Mouse (Mus musculus): Measurements from ENCODE around the gene Zfc3h1. TPM values are rescaled to one million over a fixed set of nuclear protein-coding genes. Genes with fewer than 3 reads are reported as not detected.

The Zfc3h1 gene
- polyA plus RNA-seq, 1 experiment: 2.9 TPM

DNA sequence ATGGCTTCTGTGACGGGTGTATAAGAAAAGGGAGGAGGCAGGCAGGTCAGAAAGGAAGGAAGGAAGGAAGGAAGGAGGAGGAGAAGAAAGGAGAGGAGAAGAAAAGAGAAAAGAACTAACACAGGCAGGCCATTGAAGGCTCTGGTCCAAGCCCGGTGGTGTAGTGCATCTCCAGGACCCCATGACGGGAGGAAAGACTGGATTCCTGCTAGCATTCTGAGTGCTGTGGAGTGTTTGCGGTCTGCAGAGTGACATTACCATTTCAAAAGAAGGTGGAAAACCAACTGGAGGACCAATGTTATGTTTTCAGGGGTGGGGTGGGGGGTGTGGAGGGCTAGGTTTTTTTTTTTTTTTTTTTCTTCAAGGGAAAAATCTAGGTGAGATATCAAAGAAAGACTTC is 37.2 kb downstream of the Zfc3h1 start:
- H3K4me3 ChIP-seq (replicated peaks): no peak overlapping the region
- H3K9me3 ChIP-seq: no peaks in the 10 kb centered on the region
- peaks cover 99% of the 10 kb centered on the region for H3K36me3 ChIP-seq (replicated peaks; ENCODE audit: low read length)
- TF ChIP-seq GATA1 (IDR thresholded peaks at IDR 0.05; ENCODE audit: borderline replicate concordance, low read length): no peak
- no peak for TF ChIP-seq FLI1 (IDR thresholded peaks at IDR 0.05; ENCODE audit: low read length)
- H3K4me1 ChIP-seq: no peaks in the 10 kb centered on the region
- no peaks in the 10 kb centered on the region for H3K27me3 ChIP-seq (replicated peaks)

DNA sequence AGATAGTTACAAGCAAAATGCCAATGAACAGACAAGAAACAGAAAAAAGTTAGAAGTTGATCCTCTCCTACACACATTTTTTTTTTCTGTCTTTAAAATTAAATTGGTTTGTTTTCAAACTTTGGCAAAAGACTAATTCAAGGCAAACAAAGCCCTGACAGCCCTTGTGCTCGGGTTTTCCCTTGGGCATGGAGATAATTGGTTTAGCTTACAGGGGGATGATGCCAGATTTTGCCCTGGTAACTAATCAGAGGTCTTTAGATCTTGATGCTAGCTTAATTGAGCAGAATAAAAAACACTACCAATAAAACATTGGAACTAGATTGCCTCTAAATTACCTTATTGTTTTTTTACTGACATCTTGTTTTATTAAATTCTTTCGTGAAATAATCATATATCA is 40.6 kb downstream of the Zfc3h1 start:
- Histone ChIP-seq H3K4me3 (replicated peaks) (no peak overlapping the region), H3K4me1 (no peaks in the 10 kb centered on the region), H3K27me3 (replicated peaks) (no peaks in the 10 kb centered on the region), H3K9me3 (no peaks in the 10 kb centered on the region), H3K36me3 (replicated peaks; ENCODE audit: low read length) (peaks cover 98% of the 10 kb centered on the region)
- TF ChIP-seq FLI1 (IDR thresholded peaks at IDR 0.05; ENCODE audit: low read length): no peak
- no peak for TF ChIP-seq GATA1 (IDR thresholded peaks at IDR 0.05; ENCODE audit: borderline replicate concordance, low read length)

DNA sequence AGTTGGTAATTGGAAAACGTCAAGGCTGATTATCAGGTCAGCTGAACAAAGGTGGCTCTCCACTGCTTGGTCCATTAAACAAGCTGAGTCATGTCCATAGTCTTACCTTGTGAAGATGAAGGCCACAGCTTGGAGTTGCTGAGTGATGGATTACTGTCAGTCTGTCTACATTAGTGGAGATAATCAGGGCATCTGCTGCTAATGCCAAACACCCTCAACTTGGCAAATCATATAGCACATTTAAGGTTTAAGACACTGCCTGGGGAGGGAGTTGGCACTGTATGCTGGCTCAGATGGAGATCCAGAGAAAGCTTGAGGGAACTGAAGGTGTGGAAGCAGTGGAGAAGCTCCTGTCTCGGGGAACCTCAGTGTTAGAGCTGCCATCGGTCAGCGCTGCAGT is 52.5 kb downstream of the Zfc3h1 start:
- TF ChIP-seq GATA1 (IDR thresholded peaks at IDR 0.05; ENCODE audit: borderline replicate concordance, low read length) (no peak), FLI1 (IDR thresholded peaks at IDR 0.05; ENCODE audit: low read length) (no peak)
- H3K9me3 ChIP-seq: no peaks in the 10 kb centered on the region
- H3K4me3 ChIP-seq (replicated peaks): no peak overlapping the region
- H3K36me3 ChIP-seq (replicated peaks; ENCODE audit: low read length): peaks cover 43% of the 10 kb centered on the region
- no peaks in the 10 kb centered on the region for H3K4me1 ChIP-seq
- H3K27me3 ChIP-seq (replicated peaks): no peaks in the 10 kb centered on the region

DNA sequence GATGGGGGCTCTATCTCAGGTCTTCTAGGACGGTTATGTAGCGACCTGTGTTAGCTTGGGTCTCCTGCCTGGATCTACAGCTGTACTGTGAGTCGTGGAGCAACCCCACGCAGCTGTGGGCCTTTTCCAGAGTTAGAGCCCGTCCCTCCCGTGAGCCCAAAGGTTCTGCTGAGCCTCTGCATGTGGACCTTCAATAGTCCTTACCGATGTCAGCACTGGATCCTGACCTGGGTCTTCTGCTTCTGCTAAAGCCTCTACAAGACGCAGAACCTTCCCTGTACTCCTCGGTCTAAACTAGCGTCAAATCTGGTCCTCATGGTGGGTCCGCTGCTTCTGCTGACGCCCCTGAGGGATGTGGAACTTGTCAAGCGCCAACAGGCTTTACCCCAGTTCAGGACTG is 63.9 kb downstream of the Zfc3h1 start:
- TF ChIP-seq FLI1 (IDR thresholded peaks at IDR 0.05; ENCODE audit: low read length) (no peak), GATA1 (IDR thresholded peaks at IDR 0.05; ENCODE audit: borderline replicate concordance, low read length) (no peak)
- Histone ChIP-seq H3K36me3 (replicated peaks; ENCODE audit: low read length) (no peaks in the 10 kb centered on the region), H3K4me1 (no peaks in the 10 kb centered on the region; the same call in 1 of the 2 replicates), H3K9me3 (peaks cover 24% of the 10 kb centered on the region), H3K27me3 (replicated peaks) (peaks cover 2% of the 10 kb centered on the region), H3K4me3 (replicated peaks) (no peak overlapping the region)

DNA sequence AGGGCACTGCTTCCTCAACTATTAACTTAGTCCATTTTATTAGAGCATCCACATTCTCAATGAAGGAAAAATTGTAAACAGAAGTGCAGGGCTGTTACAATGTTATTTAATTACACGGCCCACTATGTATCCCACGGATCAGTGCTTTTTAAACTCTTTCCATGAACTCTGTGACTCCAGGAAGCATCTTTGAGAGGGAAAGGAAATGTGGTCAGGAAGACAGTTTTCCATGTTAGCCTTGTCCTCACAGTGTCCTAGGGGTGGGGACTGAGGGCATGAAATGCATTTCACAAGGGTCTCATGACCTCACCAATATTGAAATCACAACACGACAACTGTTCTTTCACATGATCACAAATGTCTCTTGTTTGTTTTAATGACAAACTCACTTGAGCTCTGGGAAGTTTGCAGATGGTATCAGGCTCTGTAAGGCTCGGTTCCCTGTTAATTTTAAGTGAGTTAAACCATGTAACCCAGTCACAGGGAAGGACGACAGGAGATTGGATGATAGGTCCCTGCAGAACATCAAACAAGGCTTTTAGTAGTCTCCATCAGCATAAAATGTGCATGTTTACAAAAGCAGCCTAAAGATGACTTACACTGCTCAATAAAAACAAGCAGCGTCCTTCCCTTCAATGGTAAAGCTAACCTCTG is 72.7 kb downstream of the Zfc3h1 start:
- Histone ChIP-seq H3K27me3 (replicated peaks) (no peaks in the 10 kb centered on the region), H3K4me1 (peaks cover 6% of the 10 kb centered on the region), H3K9me3 (peaks cover 8% of the 10 kb centered on the region), H3K36me3 (replicated peaks; ENCODE audit: low read length) (no peaks in the 10 kb centered on the region), H3K4me3 (replicated peaks) (no peak overlapping the region)
- TF ChIP-seq GATA1 (IDR thresholded peaks at IDR 0.05; ENCODE audit: borderline replicate concordance, low read length): no peak

DNA sequence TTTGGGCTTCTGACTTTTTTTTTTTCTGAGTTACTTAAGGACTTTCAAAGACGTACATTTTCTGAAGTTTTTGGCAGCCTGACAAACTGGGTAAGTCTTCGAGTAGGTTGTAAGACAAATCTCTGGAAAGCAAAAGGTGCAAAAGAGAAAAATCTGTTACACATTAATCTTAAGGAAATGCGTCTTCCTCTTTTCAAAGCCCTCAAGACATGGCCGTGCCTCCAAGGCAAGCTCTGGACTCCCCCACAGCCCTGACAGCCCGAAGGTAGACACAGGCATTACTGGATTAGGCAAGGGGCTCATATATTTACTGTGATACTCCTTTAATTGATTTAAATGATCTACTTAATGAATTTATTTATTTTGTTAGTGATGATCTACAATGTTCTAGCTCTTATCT is 77.9 kb downstream of the Zfc3h1 start:
- H3K9me3 ChIP-seq: 0 out of 2 replicates have a peak, but pooled peaks cover 3% of the 10 kb centered on the region
- H3K4me3 ChIP-seq (replicated peaks): no peak overlapping the region
- peaks cover 1% of the 10 kb centered on the region for H3K27me3 ChIP-seq (replicated peaks)
- no peaks in the 10 kb centered on the region for H3K36me3 ChIP-seq (replicated peaks; ENCODE audit: low read length)
- no peaks in the 10 kb centered on the region for H3K4me1 ChIP-seq
- TF ChIP-seq FLI1 (IDR thresholded peaks at IDR 0.05; ENCODE audit: low read length) (no peak), GATA1 (IDR thresholded peaks at IDR 0.05; ENCODE audit: borderline replicate concordance, low read length) (no peak)

DNA sequence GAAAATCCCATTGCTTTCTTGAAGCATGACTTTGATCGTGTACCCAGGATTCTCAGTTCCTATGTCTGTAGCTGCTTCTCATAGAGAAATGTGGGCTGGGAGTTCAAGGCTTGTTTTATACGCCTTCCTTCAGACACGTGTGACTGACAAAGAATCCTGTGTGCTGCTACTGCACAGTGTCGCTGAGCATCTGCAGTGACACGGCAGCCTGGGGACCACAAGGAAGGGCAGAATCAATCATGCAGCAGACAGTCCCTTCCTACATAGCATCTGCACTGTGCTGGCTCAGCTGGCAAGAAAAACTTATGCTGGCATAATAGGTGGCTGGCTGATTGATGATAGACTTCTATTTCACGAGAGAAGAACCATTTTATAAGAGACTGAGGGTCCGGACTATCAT is 80.3 kb downstream of the Zfc3h1 start:
- no peak for TF ChIP-seq FLI1 (IDR thresholded peaks at IDR 0.05; ENCODE audit: low read length)
- no peak for TF ChIP-seq GATA1 (IDR thresholded peaks at IDR 0.05; ENCODE audit: borderline replicate concordance, low read length)
- no peak overlapping the region for H3K4me3 ChIP-seq (replicated peaks)
- H3K36me3 ChIP-seq (replicated peaks; ENCODE audit: low read length): no peaks in the 10 kb centered on the region
- peaks cover 7% of the 10 kb centered on the region for H3K27me3 ChIP-seq (replicated peaks)
- no peaks in the 10 kb centered on the region for H3K4me1 ChIP-seq
- peaks cover 11% of the 10 kb centered on the region; the same call in 1 of the 2 replicates for H3K9me3 ChIP-seq

DNA sequence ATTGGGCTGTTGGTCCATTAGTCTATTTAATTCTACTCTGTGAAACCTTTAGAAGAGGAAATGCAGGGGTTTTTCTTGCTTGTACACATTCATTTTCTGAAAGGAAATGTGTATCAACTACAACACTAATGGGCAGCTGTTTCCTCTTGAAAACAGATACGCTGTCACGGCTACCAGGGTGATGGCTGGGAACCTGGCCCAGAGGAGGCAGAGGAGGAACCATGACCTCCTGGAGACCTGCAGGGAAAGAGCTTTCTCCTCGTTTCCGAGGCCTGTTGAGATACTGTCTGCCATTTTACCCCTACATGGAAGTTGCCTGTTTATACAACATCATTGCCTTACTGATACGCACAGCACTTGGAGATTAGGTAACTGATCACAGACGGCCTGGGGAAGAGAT is 81.0 kb downstream of the Zfc3h1 start:
- Histone ChIP-seq H3K36me3 (replicated peaks; ENCODE audit: low read length) (no peaks in the 10 kb centered on the region), H3K4me3 (replicated peaks) (no peak overlapping the region), H3K4me1 (no peaks in the 10 kb centered on the region), H3K27me3 (replicated peaks) (peaks cover 8% of the 10 kb centered on the region), H3K9me3 (peaks cover 11% of the 10 kb centered on the region; the same call in 1 of the 2 replicates)
- TF ChIP-seq GATA1 (IDR thresholded peaks at IDR 0.05; ENCODE audit: borderline replicate concordance, low read length) (no peak), FLI1 (IDR thresholded peaks at IDR 0.05; ENCODE audit: low read length) (no peak)

DNA sequence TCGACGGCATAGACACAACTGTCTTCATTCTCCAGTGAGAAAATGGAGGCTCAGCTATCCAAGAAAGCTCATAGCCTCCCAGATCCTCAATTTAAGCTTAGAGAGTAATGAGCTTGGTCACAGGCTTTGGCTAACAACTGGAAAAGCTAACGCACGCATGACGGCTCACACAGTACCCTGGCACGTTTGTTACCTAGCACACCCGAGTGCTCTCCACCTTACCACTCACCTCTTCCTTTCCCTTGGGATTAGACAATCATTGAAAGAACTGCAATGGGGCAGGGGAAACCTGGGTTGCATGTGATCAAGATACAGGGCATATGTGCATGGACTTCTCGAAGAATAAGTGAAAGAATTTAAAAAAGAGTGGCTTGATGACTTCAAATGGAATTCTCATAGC is 83.2 kb downstream of the Zfc3h1 start:
- no peaks in the 10 kb centered on the region for H3K4me1 ChIP-seq
- TF ChIP-seq GATA1 (IDR thresholded peaks at IDR 0.05; ENCODE audit: borderline replicate concordance, low read length) (no peak), FLI1 (IDR thresholded peaks at IDR 0.05; ENCODE audit: low read length) (no peak)
- peaks cover 8% of the 10 kb centered on the region for H3K27me3 ChIP-seq (replicated peaks)
- H3K9me3 ChIP-seq: peaks cover 11% of the 10 kb centered on the region; the same call in 1 of the 2 replicates
- no peak overlapping the region for H3K4me3 ChIP-seq (replicated peaks)
- no peaks in the 10 kb centered on the region for H3K36me3 ChIP-seq (replicated peaks; ENCODE audit: low read length)

DNA sequence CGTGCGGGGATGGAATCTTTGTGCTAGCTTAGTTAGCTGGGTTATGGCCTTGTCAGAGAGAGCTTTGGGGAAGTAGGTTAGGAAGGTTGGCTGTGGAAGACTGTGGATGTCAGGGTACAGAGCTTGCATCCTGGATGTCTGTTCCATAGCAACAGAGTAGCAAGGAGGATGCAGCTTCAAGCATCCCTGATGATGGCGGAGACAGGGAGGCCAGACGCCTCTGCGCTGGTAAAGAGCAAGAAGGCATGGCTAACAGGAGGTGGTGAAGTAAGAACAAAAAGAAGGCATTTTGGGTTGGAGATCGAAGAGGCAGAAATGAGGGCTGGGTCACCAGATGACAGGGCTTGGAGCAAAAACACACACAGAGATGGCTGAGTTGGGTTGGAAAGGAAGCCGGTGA is 83.9 kb downstream of the Zfc3h1 start:
- TF ChIP-seq GATA1 (IDR thresholded peaks at IDR 0.05; ENCODE audit: borderline replicate concordance, low read length) (no peak), FLI1 (IDR thresholded peaks at IDR 0.05; ENCODE audit: low read length) (no peak)
- H3K4me3 ChIP-seq (replicated peaks): no peak overlapping the region
- peaks cover 8% of the 10 kb centered on the region for H3K27me3 ChIP-seq (replicated peaks)
- no peaks in the 10 kb centered on the region for H3K36me3 ChIP-seq (replicated peaks; ENCODE audit: low read length)
- peaks cover 11% of the 10 kb centered on the region; the same call in 1 of the 2 replicates for H3K9me3 ChIP-seq
- no peaks in the 10 kb centered on the region for H3K4me1 ChIP-seq
